Mouse (Mus musculus) megakaryocyte, adult 5-6 weeks (primary cell): ENCODE results near the gene Fbxw27. TPM values are rescaled to one million over a fixed set of nuclear protein-coding genes. Genes with fewer than 3 reads are reported as not detected.
"Not testable (repeated sequence)": the region's sequence is repeated elsewhere in the genome, so short reads cannot be mapped to it uniquely, and the experiment has no call there.

Source experiments
- ATAC-seq: 2 replicates; pipeline ENCODE4 v1.8.0; 2016; ENCODE audit warnings: mild to moderate bottlenecking, inconsistent platforms; ENCODE audit not compliant: poor library complexity, severe bottlenecking
- total RNA-seq, 2 experiments: library from RNA; stranded (forward) in 1 of 2; stranded (reverse) in 1 of 2; fragments of 153-499, 151-499 nt in 1 of 2; fragments of 221-1000, 200-1000 nt in 1 of 2; gene quantifications; 2 replicates each; pipeline versions ENCODE4 v1.2.3 to v1.2.4; 2015 to 2017

The Fbxw27 gene
- total RNA-seq (2015) (not detected in 2 replicates), total RNA-seq (2017) (not detected in 2 replicates)

DNA sequence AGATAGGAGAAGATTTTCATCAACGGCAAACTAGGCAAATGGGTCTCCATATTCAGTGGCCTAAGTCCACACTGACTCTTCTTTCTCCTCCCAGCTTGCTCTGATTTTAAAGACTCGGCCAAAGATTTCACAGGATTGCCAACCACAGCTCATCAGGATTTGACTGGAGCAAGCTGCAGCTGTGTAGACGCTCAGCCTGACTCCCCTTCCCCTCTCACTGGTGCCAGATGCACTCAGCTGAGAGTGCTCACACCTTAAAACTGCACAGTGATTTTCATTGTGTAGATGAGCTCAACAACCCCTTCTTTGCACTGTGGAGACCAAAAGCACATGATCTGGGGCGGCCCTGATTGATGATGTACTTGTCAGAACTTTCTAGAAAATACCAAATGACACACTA, at the start of gene Fbxw27:
TSS of gene Fbxw27 (minus strand) at position 101 of the 400 bp plus-strand sequence.
- ATAC-seq = not testable (repeated sequence)

DNA sequence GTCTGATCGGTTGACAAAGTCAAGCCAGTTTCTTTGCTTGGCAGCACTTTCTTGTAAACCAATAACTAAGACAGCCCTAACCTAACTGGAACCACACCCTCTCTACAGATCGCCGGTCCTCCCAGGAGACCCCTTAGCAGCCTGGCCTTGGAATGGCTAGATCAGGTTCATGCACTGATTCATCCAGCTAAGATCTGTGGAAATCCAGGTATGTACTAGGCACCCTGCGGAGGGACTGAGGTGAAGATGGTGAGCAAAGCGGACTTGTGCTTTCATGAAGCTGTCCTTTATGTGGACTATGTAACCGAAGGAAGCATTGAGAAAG, 42.6 kb upstream of the Fbxw27 start:
- peak; percentile 3; the same call in 1 of the 2 replicates for ATAC-seq

DNA sequence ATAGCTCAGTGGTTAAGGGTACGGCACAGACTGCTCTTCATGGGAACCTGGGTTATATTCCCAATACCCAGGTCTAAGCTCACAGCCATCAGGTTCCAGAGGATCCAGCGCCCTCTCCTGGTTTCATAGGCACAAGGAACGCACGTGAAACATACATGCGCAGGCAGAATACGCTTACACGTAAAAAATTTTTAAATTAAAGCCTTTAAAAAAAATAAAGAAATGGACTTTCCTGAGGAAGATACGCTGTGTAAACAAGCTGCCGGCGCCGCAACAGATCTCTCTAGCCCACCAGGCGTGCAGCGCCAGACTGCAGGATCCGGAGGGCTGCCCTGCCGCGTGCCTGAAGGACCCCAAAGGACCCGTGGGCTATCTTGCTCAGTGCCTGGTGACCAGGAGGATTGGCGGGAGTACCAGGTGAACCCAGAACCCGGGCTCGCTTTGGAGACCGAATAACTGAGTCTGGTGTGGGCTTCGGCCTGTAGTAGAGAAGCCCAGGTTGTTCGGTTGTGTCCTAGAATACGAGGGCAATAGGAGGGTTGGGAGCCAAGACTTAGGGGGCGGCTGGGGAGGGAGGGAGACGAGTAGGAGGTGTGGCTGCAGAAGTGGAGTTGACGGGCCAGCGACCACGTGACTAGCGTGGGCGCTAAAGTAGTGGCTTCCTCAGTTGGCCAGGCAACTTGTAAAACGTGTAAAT, 42.1 kb upstream of the Fbxw27 start, which contains the start of gene Nme6:
TSS of gene Nme6 (plus strand) at position 359 of the 697 bp plus-strand sequence.
- ATAC-seq = peak; percentile 97

DNA sequence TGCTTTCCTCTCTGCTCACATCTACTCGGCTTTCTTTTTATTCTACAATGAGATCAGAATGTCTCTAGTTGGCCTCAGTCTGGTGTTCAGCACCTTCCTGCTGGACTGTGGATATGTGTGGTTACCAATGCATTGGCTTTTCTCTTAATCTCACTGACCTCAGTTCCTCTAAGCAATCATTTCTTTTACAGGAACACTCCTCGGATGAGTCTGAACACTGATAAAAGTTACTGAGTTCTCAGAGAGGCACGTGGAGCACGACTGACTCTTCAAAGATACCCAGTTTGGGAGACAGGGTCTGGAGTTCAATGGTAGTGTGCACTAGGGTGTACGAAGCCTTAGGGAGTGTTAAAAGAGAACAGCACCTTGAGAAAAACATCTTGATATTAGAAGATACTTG, 35.7 kb upstream of the Fbxw27 start:
- no peak for ATAC-seq

DNA sequence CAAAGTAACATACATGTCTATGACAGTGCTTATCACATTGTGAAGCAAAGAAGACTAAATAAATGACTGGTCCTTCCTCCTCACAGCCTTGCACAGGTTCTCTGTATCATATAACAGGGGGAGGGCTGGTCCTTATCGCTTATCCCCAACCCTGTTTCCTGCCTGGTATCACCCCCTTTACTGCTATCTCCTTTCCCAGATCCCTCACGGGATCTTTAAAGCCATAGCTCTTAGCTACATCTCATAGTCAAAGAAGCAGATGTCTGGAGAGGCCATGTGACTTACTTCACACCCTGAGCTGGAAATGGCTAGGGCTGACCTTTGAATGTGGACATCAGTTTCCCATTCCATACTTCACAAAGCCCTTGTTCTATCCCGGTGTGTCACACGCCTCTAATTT, 35.3 kb upstream of the Fbxw27 start:
- no peak for ATAC-seq

DNA sequence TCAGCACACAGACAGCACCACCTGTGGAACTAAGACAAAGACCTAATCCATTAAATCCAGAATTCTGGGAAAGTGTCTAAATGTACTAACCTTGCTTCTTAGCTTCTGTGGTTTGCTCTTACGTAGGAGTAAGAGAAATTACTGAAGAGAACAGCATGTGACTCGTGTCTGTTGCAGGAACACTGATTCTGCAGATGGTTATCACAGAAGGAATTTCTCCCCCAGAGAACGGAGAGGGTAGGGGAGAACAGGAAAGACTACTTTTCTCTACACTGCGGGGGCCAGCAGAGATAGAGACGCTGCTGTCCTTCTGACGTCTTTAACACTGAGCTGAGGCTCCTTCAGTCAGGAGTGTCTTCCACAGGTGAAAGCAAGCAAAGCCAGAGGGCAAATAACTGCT, 25.9 kb upstream of the Fbxw27 start:
- no peak for ATAC-seq

DNA sequence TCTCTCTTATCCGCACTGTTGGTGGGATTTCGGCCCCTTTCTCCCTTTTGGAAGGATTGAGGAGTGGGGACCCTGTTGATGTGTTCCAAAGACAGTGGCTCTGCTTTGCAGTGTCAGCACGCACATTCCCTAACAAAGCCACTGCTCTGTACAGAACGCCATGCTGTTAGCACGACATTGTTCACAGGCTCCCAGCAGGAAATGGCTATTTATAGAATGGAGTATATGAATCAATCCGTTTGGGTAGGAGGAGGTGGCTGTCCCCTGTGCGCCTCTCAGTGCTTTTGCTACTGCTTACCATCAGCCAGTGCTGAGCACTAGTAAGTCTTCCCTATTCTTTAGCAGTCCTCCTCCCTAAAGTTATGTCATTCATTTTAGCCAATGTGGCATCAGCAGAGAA, 23.0 kb upstream of the Fbxw27 start:
- ATAC-seq = no peak

DNA sequence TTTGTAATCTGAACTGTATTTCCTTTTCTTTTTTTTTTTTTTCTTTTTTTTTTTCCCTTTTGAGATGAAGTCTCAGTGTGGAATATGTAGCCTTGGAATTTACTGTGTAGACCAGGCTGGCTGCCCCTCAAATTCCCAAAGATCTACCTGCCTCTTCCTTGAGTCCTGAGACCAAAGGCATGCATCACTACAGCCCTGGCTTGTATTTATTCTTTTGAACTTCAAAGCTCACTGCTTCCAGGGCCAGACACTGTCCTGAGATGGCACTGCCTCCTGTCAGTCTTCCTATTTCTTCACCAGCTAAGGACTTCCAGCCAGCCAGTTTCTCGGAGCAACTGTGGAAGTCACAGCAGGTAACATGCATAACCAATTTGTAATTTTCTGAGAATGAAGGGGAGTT, 21.5 kb upstream of the Fbxw27 start, which contains the start of gene Spink8:
TSS of gene Spink8 (plus strand) at position 301 of the 400 bp plus-strand sequence.
- no peak for ATAC-seq

DNA sequence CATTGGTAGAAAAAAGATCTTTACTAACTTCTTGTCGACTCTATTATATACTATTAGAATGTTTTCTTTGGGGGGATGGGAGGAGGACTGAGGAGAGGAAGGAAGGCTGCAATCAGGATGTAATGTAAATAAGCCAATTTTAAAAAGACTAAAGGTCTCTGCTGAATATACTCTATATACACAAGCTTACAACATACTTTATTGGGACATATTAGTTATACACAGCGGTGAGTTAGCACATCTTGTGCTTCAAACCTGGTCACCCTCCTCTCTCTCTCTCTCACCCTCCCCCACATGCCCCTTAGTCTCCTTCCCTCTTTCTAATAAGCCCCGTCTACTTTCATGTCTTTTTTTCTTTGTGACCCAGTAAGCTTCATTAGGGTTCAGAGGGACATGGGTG, 17.4 kb upstream of the Fbxw27 start:
- 0 out of 2 replicates have a peak, but pooled peaks have one; percentile 33 for ATAC-seq

DNA sequence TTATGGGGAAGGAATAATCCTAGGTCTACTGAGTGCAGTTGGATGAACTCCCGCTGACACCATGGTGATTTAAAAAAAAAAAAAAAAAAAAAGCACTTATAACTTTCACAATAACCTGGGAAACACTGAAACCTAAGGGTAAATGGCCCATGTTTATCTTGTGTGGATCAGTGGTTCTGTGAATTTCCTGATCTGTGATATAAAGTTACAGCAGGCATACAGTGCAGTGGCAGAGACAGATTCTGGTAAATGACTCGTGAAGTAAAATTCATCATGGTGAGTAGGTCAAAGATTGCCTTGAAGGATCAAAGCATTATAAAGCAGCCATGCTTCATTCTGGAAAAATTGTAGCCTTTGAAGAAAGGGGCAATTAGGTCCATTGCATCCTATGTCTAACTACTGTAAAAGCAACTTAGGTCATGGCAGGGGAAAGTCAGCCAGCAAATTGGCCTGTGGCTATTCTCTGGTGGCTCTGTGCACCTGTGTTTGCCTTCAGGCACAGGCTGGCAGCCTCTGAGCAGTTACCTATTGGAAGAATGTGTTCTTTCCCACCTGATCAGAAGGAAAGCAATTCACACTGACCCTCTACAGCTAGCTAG, 16.3 kb upstream of the Fbxw27 start:
- no peak for ATAC-seq

DNA sequence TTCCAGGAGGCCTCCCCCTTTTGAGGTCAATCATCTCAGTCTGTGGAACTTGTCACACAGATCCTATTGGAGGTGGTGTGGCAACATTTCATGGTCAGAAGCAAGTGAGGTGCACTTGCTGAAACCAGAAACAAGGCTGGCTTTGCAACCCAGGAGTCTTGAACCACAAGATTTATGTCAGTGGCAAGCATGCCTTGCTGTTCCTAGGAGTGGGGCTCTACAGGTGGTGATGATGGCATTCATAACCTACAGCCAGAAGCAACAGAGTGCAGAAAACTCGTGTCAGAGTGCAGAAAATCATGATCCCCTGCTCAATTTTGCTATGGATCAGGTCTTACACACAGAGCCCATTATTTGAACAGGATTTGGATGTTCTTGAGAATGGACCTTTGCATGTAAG, 15.8 kb upstream of the Fbxw27 start:
- no peak for ATAC-seq

DNA sequence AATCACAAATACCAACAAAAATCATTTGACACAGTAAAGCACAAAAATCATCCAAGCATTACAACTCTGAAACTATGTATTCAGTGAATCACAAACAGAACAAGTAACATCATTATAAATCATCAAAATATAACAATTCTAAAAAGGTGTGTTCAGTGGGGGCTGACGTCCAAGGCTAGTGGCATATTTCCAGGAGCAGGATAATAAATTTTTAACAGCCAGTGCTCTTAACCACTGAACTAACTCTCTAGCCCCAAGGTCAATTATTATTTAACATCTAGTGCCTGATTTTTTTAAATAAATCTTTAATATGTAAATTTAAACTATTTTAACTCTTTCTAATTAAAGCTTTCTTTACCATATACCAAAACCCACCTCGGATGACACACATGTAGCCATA, 15.1 kb upstream of the Fbxw27 start:
- not testable (repeated sequence) for ATAC-seq

DNA sequence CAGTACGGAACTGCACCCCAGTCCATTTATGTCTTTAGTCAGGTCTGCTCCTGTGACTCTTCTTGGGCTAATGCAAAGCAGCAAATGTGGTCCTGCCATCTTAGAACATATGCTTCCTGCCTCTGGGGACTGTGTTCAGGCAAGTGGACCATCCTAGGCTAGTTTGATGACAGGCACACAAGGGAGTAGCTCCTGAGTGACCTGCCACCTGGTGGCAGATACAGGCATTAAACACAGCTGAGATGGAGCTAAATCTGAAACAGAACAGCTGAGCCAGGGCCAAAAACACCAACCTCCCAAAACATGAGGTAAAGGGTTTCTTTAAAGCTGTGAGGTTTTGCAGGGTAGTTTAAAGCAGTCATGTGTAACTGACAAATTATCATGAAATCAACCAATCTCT, 7.6 kb upstream of the Fbxw27 start:
- no peak for ATAC-seq

DNA sequence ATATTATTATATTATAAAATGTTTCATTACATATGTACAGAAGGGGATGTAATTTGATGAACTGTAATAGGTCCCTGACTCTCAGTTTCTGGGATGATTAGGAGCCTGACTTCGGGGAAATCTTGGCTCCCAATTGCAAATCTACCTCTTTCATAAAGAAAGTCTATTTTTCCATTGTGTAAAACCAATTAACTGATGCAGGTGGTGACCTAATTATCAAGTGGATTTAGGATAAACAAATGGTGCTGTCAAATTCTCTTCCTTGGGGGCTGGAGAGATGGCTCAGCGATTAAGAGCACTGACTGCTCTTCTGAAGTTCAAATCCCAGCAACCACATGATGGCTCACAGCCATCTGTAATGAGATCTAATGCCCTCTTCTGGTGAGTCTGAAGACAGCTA, 5.3 kb upstream of the Fbxw27 start:
- ATAC-seq = no peak

DNA sequence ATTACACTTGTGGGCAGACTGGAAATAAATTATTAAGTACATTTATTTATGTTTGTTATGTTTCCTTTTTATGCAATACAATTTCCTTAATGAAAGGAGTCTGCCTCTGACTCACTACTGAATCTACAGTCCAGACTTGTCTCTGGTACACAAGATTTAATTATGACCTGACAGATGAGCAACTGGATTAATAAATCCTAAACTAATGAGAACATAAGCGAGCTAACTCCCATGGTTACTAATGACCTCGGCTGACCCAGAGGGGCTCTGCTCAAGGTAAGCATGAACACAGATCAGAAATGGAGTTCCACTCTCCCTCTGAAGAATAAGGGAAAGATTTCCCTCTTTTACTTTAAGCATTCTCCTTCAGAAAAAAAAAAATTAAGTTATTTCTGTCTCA, 4.8 kb upstream of the Fbxw27 start:
- ATAC-seq = no peak

DNA sequence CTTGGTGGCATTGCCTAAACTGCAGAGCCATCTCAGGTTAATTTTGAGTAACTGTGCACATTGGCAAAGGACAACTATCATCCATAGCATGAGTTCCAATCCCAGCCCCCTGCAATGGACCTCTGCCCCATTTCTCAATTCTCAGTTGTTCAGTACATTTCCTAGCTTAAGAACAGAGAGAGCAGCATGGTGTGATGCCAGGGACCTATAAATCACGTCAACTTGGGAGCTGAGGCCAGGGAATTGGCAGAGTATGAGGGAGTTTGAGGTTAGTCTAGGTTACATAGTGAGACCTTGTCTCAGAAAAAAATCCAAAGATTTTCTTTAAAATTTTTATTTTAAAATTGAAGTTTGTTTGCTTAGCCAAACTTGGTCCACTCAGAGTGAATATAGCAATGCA, 23.6 kb downstream of the Fbxw27 start:
- ATAC-seq = not testable (repeated sequence)

DNA sequence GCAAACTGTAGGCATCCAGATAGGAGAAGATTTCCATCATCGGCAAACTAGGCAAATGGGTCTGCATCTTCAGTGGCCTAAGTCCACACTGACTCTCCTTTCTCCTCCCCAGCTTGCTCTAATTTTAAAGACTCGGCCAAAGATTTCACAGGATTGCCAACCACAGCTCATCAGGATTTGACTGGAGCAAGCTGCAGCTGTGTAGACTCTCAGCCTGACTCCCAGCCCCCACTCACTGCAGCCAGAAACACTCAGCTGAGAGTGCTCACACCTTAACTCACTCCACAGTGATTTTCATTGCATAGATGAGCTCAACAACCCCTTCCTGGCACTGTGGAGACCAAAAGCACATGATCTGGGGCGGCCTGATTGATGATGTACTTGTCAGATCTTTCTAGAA, 44.5 kb downstream of the Fbxw27 start, which contains the start of gene Fbxw26:
TSS of gene Fbxw26 (minus strand) at position 101 of the 400 bp plus-strand sequence.
- not testable (repeated sequence) for ATAC-seq

Other genes with a start within 250 kb of the Fbxw27 start
- not detected in 2 replicates for gene Fbxw15, start 222.4 kb downstream of the Fbxw27 start, total RNA-seq (2015)
- gene Fbxw15, start 222.4 kb downstream of the Fbxw27 start, total RNA-seq (2017) = not detected in 2 replicates
- not detected in 2 replicates for gene Fbxw24, start 164.6 kb downstream of the Fbxw27 start, total RNA-seq (2015)
- gene Fbxw24, start 164.6 kb downstream of the Fbxw27 start, total RNA-seq (2017) = not detected in 2 replicates
- 0.14 TPM in 1 of 2 replicates, not detected in the other for gene Fbxw25, start 126.0 kb downstream of the Fbxw27 start, total RNA-seq (2015)
- gene Fbxw25, start 126.0 kb downstream of the Fbxw27 start, total RNA-seq (2017) = not detected in 2 replicates
- not detected in 2 replicates for gene Fbxw18, start 88.0 kb downstream of the Fbxw27 start, total RNA-seq (2015)
- gene Fbxw18, start 88.0 kb downstream of the Fbxw27 start, total RNA-seq (2017) = not detected in 2 replicates
- gene Fbxw26, start 44.6 kb downstream of the Fbxw27 start, total RNA-seq (2015) = not detected in 2 replicates
- not detected in 2 replicates for gene Fbxw26, start 44.6 kb downstream of the Fbxw27 start, total RNA-seq (2017)
- gene Spink8, start 21.6 kb upstream of the Fbxw27 start, total RNA-seq (2015) = not detected in 2 replicates
- gene Spink8, start 21.6 kb upstream of the Fbxw27 start, total RNA-seq (2017) = not detected in 2 replicates
- 12.2 and 20.4 TPM in 2 replicates for gene Nme6, start 42.1 kb upstream of the Fbxw27 start, total RNA-seq (2015)
- 6.8 and 16.1 TPM in 2 replicates for gene Nme6, start 42.1 kb upstream of the Fbxw27 start, total RNA-seq (2017)
- 1,595 and 1,972 TPM in 2 replicates for gene Camp, start 58.9 kb upstream of the Fbxw27 start, total RNA-seq (2015)
- 1,104 and 1,348 TPM in 2 replicates for gene Camp, start 58.9 kb upstream of the Fbxw27 start, total RNA-seq (2017)
- gene Cdc25a, start 84.9 kb upstream of the Fbxw27 start, total RNA-seq (2015) = 12.7 and 13.5 TPM in 2 replicates
- gene Cdc25a, start 84.9 kb upstream of the Fbxw27 start, total RNA-seq (2017) = 17.3 and 21.2 TPM in 2 replicates
- gene Map4, start 140.8 kb upstream of the Fbxw27 start, total RNA-seq (2015) = 74.3 and 82.8 TPM in 2 replicates
- gene Map4, start 140.8 kb upstream of the Fbxw27 start, total RNA-seq (2017) = 50.0 and 55.3 TPM in 2 replicates